Mouse (Mus musculus): ENCODE results near the gene Armc10.
"Not testable (repeated sequence)": the region's sequence is repeated elsewhere in the genome, so short reads cannot be mapped to it uniquely, and the experiment has no call there.

Armc10 gene

DNA sequence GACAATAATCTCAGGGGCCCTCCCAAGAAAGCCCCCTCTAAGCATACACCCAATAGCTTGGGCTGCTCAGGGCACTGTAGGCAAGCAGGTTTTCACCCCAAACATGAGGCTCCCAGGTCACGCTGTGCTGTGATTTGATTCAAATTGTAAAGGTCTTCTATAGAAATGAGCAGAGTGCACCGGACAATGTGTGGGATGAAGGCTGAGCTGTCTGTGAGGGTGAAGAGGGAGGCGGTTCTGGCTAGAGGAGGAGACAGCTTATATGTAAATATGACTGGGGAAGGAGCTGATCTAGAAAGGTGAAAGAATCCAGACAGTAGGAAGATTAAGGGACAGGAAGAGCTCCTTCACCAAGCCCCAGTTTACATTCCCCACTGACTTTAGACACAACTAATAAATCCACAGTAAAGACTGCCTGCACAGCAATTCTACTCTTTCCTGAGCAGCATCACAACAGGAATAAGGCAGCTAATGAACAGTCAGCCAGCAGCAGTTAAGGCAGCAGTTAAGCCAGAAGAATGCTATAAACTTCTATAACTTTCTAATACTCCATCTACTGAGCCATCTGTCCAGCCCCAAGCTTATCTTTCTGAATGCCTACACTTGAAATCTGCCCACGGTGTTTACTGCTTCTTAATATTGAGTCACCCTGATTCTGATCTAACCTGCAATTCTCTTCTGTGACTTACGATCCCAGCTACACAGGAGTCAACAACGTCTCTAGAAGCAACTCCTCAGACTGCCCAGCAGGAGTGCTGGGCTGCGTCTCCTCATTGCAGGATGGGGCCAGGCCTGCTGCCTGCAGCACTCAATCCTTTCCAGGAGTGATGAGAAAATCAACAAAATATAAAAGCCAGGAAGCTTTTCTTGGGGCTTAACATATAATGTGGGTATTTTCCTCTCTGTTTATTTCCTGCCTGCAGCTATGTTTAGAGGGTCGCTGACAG lies 21.9 kb downstream of the Armc10 start:
- no peak for DNase-seq

DNA sequence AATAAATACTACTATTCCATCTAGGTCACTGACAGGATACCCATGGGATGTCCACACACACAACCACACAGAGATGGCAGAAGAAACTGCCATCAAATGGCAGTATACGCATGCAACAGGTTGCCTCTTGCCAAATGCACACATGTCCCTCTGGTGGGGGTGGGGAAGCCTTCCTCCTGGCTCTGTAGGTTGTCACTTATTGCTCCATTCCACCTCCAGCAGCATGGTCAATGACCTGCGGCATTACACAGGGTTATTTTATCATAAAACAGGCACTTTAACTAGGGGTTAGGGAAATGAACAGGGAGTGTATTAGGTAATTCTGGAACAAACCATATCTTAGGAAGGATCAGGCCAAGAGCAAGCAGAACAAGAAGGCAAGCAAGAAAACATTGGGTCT lies 23.7 kb downstream of the Armc10 start:
- DNase-seq, result peak in 1 of 2 experiments; percentile 34

DNA sequence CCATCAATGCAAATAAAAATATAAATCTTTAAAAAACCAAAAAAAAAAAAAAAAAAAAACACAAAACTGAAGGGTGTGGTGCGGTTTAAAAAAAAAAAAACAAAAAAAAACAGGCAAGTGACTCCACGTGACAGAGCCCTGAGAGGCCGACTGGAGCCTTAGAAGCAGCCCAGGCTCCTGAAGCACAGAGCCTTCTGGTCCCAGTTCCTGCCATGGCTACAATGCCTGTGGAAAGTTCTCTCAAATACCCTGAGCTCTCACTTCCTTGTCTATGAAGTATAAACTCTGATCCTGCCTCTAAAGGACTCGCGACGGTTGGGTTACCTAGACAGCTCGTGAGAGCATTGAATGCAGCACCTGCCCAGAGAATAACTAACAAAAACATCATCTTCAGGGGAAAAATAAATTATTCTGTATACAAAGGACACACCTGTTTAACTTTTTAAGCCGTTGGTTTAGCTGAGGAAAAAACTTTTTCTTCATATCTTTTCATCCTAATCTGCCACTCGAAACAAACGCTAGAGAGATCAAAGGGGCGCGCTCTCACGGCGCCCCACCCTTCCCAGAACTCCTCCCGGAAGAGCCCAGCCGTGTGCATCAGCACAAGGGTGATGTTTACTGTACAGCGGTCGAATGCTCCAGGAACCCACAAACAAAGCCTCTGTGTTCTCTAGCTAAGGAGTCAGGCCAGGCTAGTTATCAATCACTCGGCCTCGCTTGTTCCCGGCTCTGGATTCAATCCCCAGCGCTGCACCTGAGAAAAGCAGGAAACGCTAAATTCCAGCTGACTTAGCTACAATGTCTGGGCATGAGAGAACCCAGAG lies 27.4 kb downstream of the Armc10 start:
- DNase-seq, result peak; percentile 28 to 51

DNA sequence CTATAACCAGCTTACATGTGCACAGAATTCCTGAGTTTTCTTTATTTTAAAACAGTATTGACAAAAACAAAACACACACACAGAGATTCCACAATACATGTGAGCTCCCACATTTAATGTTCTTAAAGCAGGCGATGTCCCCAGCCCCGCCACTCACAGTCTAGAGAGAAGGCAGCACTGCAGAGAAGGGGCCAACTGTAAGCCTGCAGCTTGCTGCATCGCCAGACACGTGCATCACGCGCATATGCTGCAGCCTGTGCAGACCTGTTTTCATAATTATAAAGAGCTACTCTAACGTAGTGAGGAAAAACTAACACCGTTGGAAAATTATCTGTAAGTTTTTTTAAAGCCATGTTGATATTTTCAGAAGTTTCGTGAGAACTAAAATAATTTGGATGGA lies 28.1 kb downstream of the Armc10 start:
- no peak for DNase-seq

DNA sequence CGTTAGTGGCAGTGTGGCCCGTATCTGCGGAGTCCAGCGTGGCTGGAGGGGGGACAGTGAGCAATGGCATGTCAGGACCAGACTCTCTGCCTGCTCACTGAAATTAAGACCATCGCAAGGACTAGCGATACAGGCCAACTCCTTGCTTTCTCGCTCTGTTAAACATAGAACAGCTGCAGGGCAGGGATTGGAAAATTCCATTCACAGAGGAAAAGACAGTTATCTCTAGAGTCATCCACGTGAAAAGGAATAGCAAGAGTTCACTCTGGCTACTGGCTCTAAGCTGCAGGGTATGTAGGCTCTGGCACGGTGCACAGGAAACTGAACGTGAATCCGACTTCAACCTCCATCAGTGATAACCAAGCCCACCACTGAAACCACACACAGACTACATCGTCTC lies 29.4 kb downstream of the Armc10 start:
- no peak for DNase-seq

DNA sequence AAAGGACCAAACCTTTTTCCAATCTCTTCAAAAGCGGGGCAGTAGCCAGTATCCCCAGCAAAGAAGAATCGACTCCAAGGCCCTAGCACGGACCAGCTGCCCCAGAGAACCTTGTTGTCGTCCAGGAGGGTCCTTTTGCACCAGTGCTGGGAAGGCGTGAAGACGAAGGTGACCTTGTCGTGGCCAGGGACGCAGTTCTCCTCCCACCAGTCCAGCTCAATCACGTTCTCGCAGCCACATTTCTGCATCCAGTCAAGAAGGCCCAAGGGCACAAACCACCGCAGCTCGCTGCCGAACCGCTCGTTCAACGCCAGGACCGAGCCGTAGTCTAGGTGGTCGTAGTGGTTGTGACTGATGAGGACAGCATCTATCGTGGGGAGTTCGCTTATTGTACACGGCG lies 29.9 kb downstream of the Armc10 start:
- DNase-seq, result no peak

DNA sequence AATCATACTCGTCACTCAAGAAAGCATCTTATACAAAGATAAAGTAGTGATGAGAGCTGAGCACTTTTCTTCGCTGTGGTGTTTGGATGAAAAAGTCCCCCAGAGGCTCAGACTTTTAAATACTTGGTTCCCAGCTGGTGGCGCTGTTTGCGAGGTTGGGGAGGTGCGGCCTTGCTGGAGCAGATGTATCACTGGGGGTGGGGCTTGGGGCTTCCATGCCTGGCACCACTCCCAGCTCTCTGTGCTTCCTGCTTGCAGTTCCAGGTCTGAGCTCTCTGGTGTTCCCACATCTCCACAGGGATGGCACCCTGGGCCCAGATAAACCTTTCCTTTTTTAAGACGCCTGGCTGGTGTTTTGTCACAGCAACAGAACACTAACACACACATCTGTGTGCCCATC lies 32.3 kb downstream of the Armc10 start:
- peak; percentile 22 to 47 for DNase-seq

DNA sequence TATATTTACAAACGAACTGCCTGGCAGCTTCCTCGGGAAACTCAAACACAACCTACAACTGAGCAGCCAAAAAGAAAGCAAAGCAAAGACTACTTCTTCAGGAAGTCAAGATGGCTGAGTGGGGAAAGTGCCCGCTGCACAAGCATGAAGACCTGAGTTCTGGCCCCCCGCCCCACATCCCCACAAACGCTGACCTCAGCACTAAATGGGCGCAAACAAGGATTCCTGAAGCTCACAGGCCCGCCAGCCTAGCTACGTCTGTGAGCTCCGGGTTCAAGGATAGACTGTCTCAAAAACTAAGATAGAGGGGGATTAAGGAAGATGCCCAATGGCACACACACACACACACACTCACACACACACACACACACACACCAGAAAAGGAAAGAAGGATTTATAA lies 32.8 kb downstream of the Armc10 start:
- no peak for DNase-seq

DNA sequence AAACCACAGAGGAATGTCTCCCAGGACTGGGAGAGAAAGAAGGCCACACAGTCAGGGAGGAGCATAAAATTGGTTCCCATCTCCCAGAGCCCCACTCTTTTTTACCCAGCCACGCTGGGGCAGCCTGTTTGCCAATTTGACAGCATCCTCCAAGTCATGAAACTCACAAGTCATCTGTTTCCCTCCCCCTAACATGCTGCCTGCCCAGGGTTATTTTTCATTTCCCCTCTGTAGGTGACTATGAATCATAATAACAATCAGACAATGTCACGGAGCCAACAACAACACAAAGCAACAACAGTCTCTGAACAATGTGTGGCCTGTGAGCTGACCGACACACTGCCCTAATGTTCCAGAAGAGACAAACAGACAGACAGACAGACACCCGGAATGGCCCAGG lies 34.4 kb downstream of the Armc10 start:
- no peak for DNase-seq

DNA sequence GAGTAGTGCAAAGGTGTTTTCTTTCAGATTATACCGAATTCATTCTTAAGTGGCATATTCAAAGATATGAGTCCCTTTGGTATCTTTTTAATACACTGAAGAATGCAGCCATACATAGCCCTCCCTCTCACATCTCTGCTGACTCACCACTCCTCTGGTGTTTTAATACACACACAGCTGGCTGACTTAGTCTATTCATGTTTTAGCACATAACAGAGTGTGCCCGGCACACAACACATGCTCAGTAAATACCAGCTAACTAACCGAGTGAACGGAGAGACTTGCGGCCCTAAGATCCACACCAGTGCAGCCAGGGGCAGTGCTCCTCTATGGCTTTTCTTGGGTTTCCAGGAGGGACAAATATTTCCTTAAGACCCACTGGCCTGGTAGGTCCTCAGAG lies 35.3 kb downstream of the Armc10 start:
- DNase-seq, result no peak

DNA sequence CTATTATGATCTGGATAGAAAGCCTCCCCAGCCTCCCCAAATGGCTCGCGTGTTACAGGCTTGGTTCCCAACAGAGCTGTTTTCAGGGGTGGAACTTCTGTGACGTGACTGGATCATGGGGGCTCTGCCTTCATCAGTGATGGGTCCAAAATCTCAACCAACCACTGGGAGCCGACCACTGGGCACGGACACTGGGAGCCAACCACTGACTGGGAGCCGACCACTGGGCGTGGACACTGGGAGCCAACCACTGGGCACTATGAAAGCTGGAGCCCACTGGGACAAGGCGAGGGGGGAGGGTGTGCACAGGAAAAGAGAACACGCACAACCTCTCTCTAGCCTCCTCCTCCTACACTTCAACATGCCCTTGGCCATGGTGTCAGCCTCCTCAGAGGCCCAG lies 38.2 kb downstream of the Armc10 start:
- DNase-seq, result no peak

DNA sequence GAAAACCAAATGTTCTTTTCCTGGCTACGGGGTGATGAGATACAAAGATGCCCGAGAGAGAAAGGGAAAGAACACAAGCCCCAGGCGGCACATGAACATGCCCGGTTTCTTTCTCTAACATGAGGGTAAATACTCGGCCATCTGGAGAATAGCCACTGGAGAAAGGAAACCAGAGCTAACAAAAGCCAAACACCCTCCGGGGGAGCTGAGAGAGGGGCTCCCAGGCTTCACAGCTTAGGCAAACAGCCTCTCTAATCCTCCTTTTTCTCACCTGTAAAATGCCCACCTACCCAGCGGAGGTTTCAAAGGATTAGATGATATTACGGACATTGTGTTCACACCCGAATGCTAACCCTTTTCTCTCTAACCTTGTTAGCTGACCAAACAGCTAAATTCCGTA lies 39.4 kb downstream of the Armc10 start:
- DNase-seq, result no peak

DNA sequence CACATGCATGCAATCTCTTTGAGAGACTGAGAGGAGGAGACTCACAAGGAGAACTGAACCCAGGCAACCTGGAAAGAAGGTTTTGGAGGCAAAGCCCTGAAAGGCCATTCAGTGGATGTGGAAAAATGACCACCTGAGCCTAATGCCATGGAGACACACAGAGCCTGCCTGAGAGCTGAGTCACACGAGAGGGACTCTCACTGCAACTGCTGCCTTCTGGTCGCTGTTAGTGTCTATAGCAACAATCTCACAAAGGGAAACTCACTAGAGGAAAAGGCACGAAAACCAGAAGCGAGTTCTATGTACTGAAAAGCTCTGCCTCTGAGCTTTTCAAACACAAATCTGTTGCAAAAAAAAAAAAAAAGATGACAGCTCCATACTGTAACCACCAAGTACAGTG lies 41.4 kb downstream of the Armc10 start:
- DNase-seq, result no peak

DNA sequence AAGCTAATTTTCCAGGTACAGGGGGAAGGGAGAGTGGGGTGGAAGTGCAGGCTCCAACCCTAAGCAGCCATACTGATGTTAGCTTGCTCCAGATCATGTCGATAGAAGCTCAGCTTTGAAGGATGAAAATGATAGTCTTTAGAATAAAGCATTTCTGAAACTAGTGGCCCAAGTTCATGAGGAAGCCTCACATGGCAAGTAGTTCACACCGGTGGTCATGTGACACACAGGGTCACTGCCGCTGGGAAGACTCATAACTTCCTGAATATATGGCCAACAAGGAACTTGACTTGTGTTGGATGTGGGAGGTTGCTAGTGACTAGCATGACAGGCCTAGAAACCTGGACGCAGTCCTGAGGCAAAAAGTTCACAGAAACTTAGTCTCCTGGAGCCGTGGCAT lies 46.6 kb downstream of the Armc10 start:
- no peak for DNase-seq

DNA sequence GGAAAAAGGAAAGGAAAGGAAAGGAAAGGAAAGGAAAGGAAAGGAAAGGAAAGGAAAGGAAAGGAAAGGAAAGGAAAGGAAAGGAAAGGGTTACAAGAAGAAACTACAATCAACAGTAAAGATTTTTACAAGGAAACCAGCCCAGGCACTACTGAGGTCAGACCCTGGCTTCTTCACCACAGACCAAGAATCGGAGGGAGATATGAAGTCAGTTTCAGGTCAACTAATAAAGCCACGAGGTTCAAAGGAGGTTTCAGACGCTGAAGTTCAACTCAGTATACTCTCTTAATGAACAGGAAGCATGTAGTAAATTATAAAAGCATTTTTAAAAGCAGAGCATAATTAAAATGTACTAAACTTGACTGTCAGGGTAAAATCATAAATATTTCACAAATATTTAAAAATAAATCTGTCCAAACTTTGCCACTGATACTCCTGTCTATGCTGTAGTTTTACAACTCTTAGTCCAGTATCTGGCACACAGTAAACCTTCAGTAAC lies 47.8 kb downstream of the Armc10 start:
- no peak for DNase-seq

DNA sequence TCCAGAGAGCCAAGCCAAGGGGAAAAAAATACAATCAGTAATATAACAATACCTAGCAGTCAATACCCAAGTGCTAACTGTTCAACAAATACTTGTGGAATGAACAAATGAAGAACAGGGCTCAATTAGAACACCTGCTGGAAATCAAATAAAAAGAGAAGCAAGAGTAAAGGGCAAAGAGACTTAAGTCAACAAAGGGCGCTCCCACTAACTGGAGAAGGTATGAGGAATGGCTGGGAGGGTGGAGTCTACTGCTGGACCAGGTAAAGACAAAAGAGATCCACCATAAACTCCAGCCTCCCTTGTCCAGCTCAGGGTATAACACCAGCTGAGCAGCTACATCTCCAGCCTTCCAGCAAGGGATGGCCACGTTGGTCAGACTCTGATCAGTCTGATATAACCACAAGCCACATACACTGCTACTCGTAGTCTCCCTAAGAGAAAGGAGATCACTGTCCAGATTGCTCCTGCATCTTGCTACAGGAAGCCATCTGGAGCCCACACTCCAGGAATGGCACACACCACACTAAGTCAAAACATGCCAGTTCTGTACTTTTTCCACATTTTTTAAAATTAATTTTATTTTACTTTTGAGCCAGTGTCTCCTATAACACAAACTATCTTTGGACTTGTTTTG lies 49.4 kb downstream of the Armc10 start:
- no peak for DNase-seq

DNA sequence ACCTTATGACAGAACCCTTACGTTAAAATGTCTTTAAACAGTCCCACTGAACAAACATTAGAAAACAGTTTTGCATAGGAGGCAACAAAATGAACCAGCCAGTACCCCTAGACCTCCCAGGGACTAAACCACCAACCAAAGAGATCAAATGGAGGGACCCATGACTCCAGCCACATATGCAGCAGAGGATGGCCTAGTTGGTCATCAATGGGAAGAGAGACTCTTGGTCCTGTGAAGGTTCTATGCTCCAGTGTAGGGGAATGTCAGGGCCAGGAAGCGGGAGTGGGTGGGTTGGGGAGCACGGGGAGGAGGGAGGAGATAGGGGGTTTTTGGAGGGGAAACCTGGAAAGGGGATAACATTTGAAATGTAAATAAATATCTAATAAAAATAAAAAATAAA lies 53.9 kb downstream of the Armc10 start:
- not testable (repeated sequence) for DNase-seq

DNA sequence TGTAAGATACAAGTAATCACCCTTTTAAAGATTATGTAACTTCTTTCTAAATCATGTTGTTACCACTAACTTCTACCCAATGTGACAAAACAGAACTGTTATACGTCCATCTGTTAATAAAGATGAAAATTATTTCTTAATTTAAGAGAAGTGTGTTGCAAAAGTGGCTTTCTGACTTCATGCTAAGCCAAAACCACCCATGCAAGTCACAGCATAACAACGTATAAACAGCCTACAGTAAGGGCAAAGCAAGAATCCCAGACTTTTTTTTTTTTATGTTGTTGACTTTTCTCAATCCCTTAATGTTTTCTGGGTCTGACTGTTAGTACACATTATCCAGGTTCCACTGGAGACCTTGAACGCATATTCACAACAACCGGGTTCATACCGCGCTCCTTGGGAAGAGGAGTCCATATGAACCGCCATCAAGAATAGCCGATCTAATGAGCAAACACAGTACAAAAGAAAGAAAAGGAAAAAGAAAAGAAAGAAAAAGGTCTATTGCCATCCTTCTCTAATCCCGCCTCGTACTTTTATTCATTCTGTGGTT lies 54.7 kb downstream of the Armc10 start:
- no peak for DNase-seq

DNA sequence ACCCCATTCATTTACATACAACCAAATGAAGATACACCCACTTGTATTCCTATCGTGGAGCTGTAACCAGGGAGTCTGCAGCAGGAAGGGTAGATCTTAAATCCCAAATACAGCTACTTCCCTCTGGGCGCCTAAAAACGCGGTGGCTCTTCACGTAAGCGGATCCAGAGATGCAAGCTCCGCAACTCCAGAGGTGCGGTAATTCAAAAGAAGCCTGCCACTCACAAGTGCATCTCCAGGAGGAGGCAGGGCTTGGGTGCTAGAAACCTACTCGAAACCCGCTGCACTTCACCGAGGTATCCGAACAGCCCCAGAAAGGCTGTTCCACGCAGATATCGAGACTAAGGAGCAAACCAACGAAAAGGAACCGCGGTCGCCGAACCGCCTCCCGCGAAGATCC lies 55.3 kb downstream of the Armc10 start:
- no peak for DNase-seq

DNA sequence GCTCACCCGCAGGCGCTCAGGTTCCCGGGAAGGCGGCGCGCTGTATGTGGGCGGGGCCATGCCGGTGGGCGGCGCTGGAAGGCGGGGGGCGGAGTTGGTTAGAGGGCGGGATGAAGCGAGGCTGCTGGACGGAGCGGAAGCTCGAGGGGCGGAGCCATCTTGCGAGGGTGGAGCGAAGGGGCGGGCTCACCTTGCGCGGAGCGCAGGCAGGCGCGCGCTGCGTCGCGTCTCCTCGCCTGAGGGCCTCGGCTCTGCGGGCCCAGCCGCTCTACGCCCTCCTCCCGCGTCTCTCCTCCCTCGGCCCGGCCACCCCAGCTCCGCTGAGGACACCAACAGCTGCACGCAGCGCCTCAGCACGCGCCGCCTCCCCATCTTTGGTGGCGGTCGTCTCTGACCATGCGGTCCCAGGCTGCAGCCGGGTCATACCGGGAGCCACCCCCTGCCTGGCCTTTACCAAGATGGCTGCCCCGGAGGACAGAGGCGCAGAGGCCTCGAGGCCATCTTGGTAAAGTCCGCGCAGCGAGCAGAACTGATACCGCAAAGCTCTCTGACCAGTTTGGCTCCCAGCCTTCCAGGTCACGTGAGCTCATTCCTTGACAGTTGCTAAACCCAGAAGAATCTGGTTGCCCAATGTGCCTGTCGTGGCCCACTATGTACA lies 55.9 kb downstream of the Armc10 start, which contains the start of gene Napepld:
Gene Napepld (minus strand): TSS at position 46 of the 658 bp plus-strand sequence.
- DNase-seq, result peak; percentile 100

DNA sequence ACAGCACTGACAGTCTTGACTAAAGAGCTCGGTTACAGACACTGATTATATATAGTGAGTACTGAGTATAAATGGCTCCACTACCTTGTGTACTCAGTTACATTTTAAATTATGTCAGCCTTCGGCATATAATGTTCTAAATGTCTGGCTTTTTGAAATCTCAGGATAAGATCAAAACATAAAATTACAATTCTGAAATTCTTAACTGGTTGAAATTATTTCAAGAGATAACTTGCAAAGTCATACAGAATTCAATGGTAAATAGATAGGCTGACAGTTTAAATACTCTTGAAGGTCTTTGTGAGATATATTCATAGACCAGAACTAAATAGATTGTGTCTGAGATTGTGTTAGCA lies 56.4 kb downstream of the Armc10 start:
- DNase-seq, result no peak

DNA sequence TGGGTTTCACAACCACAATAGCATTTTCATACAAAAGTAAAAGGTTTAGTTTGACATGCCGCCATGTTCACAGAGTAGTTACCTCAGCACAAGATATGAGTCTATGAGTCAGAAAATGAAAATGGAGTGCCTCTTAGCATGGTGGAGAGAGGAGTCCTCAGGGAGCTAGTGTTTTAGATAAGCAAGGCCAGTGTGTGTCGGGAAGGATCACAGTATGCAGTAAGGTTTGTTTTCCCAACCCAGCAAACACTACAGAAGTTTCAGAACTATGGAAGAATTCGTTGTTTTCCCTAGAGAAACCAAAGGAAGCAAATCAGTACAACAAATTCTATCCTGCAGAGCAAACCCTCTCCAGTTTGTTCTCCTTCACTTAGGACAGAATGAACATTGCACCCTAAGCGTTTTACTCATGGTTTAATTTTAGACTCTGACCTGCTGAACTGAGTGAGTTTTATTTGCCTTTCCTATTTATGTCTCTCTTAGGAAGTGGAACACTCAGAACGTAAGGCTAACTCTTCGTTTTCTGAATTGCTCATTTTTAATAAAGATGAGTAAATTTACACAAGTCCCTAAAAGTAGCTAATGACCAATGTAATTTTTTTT lies 57.4 kb downstream of the Armc10 start:
- no peak for DNase-seq

Data from kidney, postnatal 4 days (tissue).